Mouse (Mus musculus) natural killer cell, adult 2 months (primary cell): ENCODE measurements around the gene Usp7.

Source experiments
- DNase-seq, 2 experiments: peaks; one replicate each; pipeline ENCODE4 v3.0.0; 2022; ENCODE audit warnings: low spot score in 2 of 2

The Usp7 gene

GRCm38 (mm10) chr16:8673343-8673742 is 118.8 kb downstream of the Usp7 start:
- no peak for DNase-seq

GRCm38 (mm10) chr16:8672811-8673210 is 119.3 kb downstream of the Usp7 start:
- DNase-seq, result no peak

GRCm38 (mm10) chr16:8672350-8672687 is 119.8 kb downstream of the Usp7 start:
- DNase-seq, result no peak

- peak; percentile 90 to 94 for DNase-seq
These were observed 120.4 kb downstream of the Usp7 start, which contains the start of gene Carhsp1 for GRCm38 (mm10) chr16:8671551-8672349. Gene Carhsp1, minus strand, starts transcription at chr16:8672155.

GRCm38 (mm10) chr16:8670041-8671035 is 121.8 kb downstream of the Usp7 start:
- no peak for DNase-seq

GRCm38 (mm10) chr16:8669432-8669831 is 122.7 kb downstream of the Usp7 start:
- DNase-seq, result no peak

- DNase-seq, result no peak
These were observed 123.7 kb downstream of the Usp7 start for GRCm38 (mm10) chr16:8668386-8668785.

- no peak for DNase-seq
These were observed 124.3 kb downstream of the Usp7 start for GRCm38 (mm10) chr16:8667814-8668213.

- no peak for DNase-seq
These were observed 124.8 kb downstream of the Usp7 start for GRCm38 (mm10) chr16:8667261-8667660.

GRCm38 (mm10) chr16:8666452-8666851 is 125.7 kb downstream of the Usp7 start:
- DNase-seq, result no peak

- no peak for DNase-seq
These were observed 126.7 kb downstream of the Usp7 start for GRCm38 (mm10) chr16:8665367-8665766.

- DNase-seq, result no peak
These were observed 128.2 kb downstream of the Usp7 start for GRCm38 (mm10) chr16:8663606-8664539.

GRCm38 (mm10) chr16:8663022-8663421 is 129.1 kb downstream of the Usp7 start:
- DNase-seq, result no peak

GRCm38 (mm10) chr16:8658764-8659163 is 133.3 kb downstream of the Usp7 start:
- DNase-seq, result no peak

GRCm38 (mm10) chr16:8658349-8658748 is 133.8 kb downstream of the Usp7 start:
- DNase-seq, result no peak

GRCm38 (mm10) chr16:8656256-8656655 is 135.9 kb downstream of the Usp7 start:
- no peak for DNase-seq

GRCm38 (mm10) chr16:8655599-8655998 is 136.5 kb downstream of the Usp7 start:
- no peak for DNase-seq

- DNase-seq, result no peak
These were observed 137.0 kb downstream of the Usp7 start for GRCm38 (mm10) chr16:8655108-8655507.

- DNase-seq, result no peak
These were observed 142.1 kb downstream of the Usp7 start for GRCm38 (mm10) chr16:8650007-8650406.

GRCm38 (mm10) chr16:8645546-8645945 is 146.6 kb downstream of the Usp7 start:
- DNase-seq, result no peak

- peak; percentile 20 to 31 for DNase-seq
These were observed 148.3 kb downstream of the Usp7 start for GRCm38 (mm10) chr16:8643855-8644254.
